Mouse (Mus musculus): ENCODE data around the gene Stx4a.
"Not testable (repeated sequence)": the region's sequence is repeated elsewhere in the genome, so short reads cannot be mapped to it uniquely, and the experiment has no call there.

Gene Stx4a

DNA sequence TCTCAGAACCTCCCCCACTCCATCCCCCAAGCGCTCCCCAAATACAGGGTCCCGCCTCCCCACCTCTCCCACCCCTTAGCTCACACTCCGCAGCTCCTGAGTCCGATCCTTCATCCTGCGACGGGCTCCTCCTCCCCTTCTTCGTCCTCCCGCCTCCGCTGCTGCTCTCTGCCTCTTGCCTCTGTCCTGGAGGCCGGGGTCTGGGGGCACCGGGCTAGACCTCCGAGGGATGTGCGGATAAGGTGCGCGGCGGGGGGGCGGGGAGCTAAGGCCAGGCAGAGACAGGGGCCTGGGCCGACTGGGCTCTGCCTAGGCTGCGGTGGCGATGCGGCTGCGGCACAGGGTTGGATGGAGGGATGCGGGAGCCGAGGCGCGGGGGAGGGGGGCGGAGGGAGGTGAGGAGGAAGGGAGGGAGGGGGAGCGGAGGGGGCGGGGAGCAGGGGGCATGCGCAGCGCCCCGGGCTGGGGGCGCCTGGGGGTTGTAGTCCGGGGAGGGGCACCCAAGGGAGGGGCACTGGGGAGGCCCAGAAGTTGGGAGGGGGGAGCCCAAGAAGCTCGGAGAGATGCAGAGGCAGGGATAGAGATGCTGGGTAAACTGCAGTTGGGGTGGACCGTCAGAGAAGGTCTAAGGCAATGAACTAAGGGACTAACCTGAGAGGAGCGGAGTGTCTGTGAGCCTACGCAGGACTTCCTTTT, at the start of gene Stx4a, which contains the start of gene Stx1b:
Stx4a (plus strand) TSS at position 119 of the 696 bp plus-strand sequence.
Stx1b (minus strand) TSS at position 374 of the 696 bp plus-strand sequence.
- peak in 1 of 2 experiments; percentile 57 for DNase-seq (ENCODE audit: low spot score in 2 of 2)

DNA sequence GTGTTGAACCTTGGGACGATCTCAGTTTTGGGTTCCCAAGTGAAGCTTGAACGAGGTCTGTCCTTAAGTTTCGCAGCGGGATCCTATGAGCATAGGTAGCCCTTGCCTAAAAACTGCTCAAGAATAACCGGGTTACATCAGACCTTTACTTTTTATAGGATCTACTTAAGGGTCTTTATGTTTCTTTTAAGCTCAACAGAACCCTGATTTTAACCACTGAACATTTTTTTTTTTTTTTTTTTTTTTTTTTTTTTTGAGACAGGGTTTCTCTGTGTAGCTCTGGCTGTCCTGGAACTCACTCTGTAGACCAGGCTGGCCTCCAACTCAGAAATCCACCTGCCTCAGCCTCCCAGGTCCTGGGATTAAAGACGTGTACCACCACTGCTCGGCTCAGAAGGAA, 48.3 kb upstream of the Stx4a start:
- DNase-seq (ENCODE audit: low spot score in 2 of 2), result not testable (repeated sequence)

DNA sequence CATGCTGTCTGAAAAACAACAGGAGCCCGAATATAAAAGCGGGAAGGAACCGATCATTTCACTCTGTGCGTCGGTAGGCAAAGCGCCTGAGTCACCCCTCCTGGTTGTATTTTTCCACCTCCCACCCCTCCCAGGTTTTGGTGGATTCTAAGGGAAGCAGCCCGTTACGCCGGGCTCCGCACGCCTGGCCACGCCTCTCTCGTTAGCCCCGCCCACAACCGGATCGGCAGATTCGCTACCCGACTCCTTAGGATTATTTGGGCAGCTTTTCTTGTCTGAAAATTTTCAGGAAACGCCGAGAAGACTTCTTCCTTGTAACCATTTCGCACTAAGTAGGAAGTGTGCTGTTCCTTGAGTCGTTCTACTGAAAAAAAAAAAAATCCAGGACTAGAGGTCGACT, 47.7 kb upstream of the Stx4a start, which contains the start of gene Setd1a:
Setd1a (plus strand) TSS at position 245 of the 400 bp plus-strand sequence.
- DNase-seq (ENCODE audit: low spot score in 2 of 2), result peak in 1 of 2 experiments; percentile 87

DNA sequence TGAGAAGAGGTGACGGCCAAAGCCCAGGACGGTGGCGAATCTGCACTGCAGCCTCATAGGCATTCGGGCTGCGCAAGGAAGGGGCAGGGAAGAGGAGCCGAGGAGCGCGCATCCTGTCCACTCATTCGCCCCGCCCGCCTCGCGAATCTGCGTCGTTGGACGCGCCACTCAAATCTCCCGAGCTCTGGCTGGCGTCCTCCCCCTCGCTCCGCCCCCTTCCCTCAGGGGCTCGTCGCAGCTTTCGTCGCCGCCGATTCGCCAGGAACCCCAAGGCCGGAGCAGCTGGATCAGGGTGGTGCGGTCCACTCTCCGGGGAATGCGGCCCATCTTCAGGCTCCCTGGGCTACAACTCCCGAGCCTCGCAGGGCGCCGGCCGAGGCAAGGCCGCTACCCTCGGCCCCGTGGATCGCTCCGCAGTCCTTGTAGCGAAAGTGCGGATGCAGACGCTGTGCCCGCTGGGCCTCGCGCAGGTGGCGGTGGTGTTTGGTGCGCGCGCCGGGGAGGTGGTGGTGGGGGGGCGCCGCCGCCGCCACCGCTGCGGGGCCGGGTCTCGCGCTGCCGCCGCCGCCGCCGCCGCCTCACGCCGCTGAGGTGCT, 47.1 kb upstream of the Stx4a start:
- peak; percentile 88 to 96 for DNase-seq (ENCODE audit: low spot score in 2 of 2)

DNA sequence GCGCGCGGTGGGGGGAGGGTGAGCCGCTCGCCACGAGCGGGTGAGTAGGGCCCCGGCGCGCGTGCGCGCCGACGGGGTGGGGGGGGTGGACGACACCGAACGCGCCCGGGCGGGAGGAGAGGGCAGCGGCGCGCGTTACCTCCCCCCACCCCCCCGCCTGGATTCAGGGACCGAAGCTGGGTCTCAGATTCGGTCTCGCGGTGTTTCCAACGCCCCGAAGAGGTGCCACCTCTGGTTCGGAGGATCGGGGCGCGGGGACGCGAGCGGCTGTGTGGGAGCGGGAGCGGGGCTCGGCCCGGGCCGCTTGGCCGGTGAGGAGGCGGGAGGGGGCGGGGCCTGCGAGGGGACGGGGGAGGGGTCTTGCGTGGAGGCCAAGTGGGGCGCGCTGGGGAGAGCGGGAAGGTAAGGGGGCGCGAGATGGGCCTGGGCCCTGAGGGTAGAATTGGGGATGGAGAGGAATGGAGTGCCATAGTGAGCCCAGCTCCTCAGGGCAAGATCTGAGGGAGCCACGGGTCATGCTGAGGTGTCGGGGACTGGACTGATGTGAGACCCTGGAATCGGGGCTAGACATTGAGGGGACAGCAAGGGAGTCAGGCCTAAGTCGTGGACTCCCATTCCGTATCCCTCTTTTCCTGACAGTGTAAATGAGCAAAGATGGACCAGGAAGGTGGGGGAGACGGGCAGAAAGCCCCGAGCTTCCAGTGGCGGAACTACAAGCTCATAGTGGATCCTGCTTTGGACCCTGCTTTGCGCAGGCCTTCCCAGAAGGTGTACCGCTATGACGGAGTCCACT, 46.4 kb upstream of the Stx4a start:
- no peak for DNase-seq (ENCODE audit: low spot score in 2 of 2)

DNA sequence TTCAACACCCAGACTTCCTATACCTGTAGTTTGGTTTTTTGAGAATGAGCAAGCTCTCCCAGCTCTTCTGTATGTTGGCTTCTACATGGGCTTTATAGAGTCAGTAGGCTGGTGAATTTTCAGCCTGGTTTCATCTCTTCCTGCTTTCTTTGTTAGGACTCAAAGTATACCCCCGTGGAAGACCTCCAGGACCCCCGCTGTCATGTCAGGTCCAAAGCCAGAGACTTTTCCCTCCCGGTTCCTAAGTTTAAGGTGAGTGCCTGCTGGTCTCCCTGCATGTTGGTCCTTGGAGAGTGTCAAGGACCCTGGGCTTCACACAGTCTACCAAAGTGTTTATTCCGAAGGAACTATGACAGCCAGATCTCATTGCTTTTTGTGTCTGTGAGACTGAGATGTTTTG, 45.7 kb upstream of the Stx4a start:
- DNase-seq (ENCODE audit: low spot score in 2 of 2), result no peak

DNA sequence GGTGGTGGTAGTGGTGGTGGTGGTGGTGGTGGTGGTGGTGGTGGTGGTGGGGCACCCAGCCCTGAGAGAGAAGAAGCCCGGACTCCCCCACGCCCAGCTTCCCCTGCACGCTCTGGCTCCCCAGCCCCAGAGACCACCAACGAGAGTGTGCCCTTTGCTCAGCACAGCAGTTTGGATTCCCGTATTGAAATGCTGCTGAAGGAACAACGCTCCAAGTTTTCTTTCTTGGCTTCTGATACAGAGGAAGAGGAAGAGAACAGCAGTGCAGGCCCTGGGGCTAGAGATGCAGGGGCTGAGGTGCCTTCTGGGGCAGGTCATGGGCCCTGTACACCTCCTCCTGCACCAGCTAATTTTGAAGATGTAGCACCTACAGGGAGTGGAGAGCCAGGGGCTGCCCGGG, 38.8 kb upstream of the Stx4a start, which contains the start of gene Gm49388:
Gm49388 (plus strand) TSS at position 301 of the 400 bp plus-strand sequence.
- DNase-seq (ENCODE audit: low spot score in 2 of 2), result no peak

DNA sequence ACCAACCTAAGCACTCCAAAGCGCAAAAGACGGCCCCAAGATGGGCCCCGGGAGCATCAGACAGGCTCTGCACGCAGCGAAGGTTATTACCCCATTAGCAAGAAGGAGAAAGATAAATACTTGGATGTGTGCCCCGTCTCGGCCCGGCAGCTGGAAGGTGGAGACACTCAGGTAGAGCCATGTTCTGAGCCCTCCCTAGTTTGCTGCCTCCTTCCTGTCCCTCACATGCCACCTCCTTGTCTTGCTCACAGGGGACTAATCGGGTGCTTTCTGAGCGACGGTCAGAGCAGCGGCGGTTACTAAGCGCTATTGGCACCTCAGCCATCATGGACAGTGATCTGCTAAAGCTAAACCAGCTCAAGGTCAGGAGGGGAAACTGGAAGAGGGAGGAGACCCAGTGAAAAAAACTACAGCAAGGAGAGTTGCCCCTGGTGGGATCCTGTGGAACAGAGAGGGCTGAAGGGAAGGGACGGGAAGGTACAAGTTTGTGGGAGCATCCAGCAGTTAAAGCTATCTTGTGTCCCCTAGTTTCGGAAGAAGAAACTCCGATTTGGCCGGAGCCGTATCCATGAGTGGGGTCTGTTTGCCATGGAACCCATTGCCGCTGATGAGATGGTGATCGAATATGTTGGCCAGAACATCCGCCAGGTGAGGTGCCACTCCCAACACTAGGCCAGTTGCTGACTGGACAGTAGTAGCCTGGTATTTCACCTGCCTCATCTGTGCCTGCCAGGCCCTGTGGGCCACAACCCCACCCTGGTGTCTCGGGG, 26.8 kb upstream of the Stx4a start:
- no peak for DNase-seq (ENCODE audit: low spot score in 2 of 2)

DNA sequence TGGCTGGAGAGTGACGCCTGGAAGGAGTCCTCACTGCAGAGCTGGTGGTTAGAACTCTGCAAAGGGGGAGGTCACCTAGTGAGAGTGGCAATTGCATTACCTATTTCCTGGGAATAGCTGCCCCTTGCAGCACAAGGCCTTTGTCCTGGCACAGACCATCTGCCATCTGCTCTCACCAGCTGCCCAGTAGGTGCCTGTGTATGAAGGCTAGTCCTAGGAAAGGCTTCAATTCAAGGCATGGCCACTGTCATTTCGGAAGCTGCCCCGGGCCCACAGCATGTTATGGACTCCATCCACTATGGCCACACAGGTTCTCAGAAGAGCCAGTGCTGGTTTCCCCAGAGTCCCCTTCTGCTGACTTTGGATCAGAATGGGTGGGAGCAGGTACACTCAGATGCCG, 25.5 kb upstream of the Stx4a start:
- DNase-seq (ENCODE audit: low spot score in 2 of 2), result no peak

DNA sequence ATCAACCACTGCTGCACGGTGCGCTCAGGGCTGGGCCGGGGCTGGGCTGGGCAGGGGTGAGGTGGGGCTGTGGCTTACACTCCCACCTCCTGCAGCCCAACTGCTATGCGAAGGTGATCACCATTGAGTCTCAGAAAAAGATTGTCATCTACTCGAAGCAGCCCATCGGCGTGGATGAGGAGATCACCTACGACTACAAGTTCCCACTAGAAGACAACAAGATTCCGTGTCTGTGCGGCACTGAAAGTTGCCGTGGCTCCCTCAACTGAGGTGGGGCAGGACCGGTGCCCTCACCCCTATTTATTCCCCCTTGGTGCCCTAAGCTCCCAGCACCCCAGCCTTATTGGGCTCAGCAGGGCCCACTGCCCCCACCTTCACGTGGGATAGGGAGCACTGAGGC, 24.9 kb upstream of the Stx4a start:
- no peak for DNase-seq (ENCODE audit: low spot score in 2 of 2)

DNA sequence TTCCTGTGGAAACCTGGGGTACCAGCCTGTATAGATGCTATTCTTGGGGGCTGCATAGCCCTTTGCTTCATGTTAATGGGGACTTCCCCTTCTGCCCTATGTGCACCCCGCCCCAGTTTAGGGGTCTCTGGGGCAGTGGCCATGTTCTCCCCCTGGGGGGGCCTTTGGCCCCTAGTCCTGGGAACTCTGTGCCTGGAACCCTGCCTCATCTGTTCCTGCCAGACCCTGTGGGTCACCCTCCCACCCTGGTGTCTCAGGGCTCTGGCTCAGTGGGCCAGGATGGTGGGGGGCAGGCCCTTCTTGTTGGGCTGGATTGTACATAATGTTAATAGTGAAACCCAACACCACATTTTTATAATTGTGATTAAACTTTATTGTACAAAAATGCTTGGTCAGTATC, 24.4 kb upstream of the Stx4a start:
- no peak for DNase-seq (ENCODE audit: low spot score in 2 of 2)

DNA sequence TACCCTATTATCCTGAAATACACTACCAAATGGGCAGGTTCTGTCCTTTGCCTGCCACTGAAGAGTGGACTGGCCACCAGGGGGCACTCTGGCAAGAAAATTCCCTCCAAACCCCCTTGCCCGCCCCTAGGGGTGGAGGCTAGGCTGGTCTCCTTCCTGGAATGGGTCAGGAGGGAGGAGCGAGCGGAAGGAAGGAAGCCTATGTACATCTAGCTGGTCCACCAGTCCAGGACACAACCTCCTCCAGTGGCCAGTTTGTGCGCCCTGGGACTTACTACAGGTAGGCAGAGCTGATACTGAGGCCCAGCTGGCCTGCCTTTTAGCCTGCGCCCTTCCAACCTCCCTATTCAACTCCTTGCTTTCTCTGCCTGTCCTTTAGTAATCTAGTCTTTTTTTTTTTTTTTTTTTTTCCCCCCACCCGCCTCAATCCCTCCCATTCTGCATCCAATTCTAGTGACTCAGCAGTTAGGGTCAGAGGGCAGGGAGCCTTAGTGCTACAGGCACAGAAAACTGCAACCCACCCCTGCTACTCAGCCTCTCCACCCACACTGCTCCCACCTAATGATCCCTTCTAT, 23.6 kb upstream of the Stx4a start, which contains the start of gene Hsd3b7:
Hsd3b7 (plus strand) TSS at position 170 of the 575 bp plus-strand sequence.
- DNase-seq (ENCODE audit: low spot score in 2 of 2), result peak; percentile 68 to 88

DNA sequence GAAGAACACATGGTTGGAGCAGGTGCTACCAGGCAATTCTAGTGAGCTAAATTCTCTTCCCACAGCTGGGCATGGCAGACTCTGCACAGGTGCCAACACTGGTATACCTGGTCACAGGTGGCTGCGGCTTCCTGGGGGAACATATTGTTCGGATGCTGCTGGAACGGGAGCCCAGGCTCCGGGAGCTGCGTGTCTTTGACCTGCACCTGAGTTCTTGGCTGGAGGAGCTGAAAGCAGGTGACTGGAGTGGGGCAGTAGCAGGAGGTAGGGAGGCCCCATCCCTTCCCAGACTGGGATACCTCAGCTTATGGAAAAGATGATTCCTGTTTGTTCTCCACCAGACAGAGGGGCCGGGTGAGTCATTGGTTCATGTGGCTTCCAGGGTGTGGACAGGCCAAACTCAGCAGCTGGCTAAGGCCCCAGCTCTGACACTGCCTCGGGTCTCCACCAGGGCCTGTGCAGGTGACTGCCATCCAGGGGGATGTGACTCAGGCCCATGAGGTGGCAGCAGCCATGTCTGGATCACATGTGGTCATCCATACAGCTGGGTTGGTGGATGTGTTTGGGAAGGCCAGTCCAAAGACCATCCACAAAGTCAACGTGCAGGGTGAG, 23.0 kb upstream of the Stx4a start:
- no peak for DNase-seq (ENCODE audit: low spot score in 2 of 2)

DNA sequence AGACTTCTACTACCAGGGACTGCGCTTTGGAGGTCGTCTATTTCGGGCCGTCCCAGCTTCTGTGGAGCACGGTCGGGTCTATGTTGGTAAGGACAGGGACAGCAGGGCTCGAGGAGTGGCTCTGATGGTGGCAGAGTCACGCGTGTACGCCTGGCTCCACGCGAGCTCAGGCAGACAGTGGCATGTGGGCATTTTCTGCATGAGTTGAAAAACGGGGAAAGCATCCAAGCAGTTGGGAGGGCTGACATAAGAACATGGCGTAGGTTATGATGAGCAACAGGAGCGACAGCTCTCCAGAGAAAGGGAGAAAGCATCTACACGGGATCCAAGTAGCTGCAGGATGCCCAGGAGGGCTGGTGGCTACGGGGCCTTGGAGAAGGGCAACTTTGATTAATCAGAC, 21.8 kb upstream of the Stx4a start:
- no peak for DNase-seq (ENCODE audit: low spot score in 2 of 2)

DNA sequence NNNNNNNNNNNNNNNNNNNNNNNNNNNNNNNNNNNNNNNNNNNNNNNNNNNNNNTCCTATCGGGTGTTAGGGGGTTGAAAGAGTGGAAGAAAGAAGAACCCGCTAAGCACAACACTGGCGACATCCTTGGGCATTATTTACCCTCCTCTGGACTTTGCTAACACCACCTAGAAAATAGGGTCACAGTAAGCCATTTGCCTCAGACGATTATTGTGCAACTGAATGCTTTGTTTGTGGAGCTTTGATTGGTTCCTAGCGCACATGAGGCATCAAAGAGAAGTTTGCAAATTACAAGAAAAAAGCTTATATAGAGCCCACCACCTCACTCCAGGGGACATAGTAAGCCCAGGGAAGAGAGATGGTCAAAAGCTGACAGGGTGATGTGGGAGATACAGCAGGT, 15.3 kb upstream of the Stx4a start:
- DNase-seq (ENCODE audit: low spot score in 2 of 2), result no peak

DNA sequence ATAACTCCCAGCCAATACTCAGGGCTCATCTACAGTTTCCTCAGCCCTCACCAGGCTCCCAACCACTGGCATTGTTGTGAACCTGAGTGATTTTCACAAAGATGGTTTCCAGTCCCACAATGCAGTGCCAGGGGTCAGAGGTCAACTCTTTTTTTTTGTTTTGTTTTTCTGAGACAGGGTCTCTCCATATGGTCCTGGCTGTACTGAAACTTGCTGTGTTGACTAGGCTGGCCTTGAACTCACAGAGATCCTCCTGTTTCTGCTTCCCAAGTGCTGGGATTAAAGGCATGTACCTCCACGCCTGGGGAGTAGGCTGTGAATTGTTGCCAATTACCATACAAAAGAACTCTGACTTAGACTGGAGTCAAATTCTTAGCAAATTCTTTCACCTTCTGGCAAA, 14.2 kb upstream of the Stx4a start:
- DNase-seq (ENCODE audit: low spot score in 2 of 2), result no peak

DNA sequence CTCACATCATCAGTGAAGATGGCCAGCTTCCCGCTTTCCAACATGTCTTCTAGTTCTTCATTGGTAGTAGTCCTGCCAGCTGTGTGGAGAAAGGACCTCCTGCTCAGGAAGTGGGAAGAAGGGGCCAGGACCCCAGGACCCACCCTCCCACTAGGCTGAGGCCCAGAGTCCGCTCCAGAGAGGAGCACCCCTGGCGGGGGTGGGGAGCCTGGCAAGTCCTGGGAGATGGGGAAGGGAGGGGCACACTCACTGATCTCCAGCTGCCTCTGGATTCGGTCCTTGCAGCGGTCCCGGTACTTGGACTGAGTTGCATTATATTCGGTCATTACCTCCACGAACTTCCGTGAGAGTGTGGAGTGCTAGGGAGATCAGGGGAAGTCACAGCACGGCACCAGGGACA, 13.4 kb upstream of the Stx4a start:
- no peak for DNase-seq (ENCODE audit: low spot score in 2 of 2)

DNA sequence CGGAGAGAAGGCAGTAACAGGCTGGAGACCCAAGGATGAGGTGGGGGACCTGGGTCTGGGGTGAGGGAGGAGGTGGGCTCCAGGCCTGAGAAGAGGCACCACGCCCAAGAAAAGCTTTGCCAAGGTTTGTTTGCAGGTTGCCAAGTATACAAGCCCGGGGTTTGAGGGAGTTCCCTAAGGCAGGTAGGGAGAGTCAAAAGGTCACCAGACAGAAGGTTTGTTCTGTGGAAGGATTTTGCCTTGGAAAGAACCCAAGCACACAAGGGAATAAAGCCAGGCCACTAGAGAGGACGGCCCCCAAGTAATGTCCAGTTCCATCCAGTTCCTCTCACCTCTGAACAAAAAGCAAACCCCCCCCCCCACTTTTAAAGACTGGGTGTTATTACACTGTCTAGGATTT, 12.9 kb upstream of the Stx4a start:
- no peak for DNase-seq (ENCODE audit: low spot score in 2 of 2)

DNA sequence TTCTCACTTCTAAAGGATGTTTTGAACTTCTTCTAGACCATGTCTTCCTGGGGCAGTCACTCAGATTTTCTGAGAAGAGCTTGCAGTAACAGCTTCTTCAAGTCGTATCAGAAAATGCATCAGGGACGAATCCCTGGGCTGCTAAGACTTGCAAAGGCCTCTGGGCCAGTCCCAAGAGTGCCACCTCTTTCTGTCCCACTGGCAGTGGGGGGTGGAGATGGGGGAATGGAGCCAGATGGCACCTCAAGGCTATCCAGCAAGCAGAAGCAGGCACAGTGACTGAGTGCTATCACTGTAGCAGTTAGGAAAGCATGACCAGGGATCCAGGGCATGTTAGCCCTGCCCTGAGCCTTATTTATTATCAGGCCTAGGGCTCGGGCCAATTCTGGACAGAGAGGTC, 11.8 kb upstream of the Stx4a start:
- no peak for DNase-seq (ENCODE audit: low spot score in 2 of 2)

DNA sequence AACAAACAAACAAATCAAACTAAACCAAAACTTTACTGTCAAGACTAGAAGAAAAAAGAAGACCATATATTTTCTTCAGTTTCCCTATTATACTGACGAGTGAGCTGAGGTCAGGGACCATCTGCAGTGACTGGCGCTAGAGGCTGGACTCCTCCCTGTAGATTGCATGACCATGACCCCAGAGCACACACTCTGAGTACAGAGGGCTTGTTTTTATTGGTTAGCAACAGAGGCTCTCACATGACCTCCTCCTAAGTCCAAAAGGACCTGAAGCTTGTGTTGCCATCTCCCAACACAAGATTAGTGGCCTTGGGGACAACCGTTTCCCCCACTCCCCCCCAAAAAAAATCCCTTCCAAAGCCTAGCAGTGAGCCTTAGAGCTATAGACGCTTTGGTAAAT, 10.3 kb upstream of the Stx4a start:
- DNase-seq (ENCODE audit: low spot score in 2 of 2), result no peak
